Mouse (Mus musculus) bone marrow, adult 2 months (tissue): ENCODE measurements around the gene Kalrn. TPM values are rescaled to one million over a fixed set of nuclear protein-coding genes. Genes with fewer than 3 reads are reported as not detected.
A peak's percentile ranks its signal among the peaks of the same experiment; 100 is the strongest.

Experiments used
- H3K27ac ChIP-seq: fragments of 200-500 bp; 2 replicates; pipeline ENCODE4 v1.5.1; 2012; ENCODE audit warnings: low read depth, mild to moderate bottlenecking, control low read depth, inconsistent platforms, low read length; ENCODE audit not compliant: control insufficient read depth, poor library complexity, insufficient read depth
- H3K4me1 ChIP-seq: fragments of 200-500 bp; 2 replicates; pipeline ENCODE4 v1.6.1; 2011; ENCODE audit warnings: low read length; ENCODE audit not compliant: control insufficient read depth, insufficient read depth
- H3K4me3 ChIP-seq: fragments of 200-500 bp; replicated peaks from 2 replicates; pipeline ENCODE3; 2011; ENCODE audit warnings: mild to moderate bottlenecking, low read depth, low read length, control low read depth; ENCODE audit not compliant: control insufficient read depth
- CTCF ChIP-seq: fragments of 200-500 bp; IDR thresholded peaks from 2 replicates; pipeline ENCODE4 v1.5.1; 2011; ENCODE audit warnings: low read length, control low read depth; ENCODE audit not compliant: control insufficient read depth, insufficient read depth
- POLR2A ChIP-seq: fragments of 200-500 bp; IDR thresholded peaks from 2 replicates; pipeline ENCODE4 v1.6.1; 2011; ENCODE audit warnings: low read depth, mild to moderate bottlenecking, control low read depth, low read length, borderline replicate concordance; ENCODE audit not compliant: control insufficient read depth
- WGBS: fragments of 180-500 bp; shearing (Covaris S2); methylation state at CpG from one replicate; pipeline ENCODE4 v1.1.7; 2018; 5-methylcytosine and 5-hydroxymethylcytosine counted together
- polyA plus RNA-seq: library from polyadenylated mRNA; stranded (reverse); fragments of >200 nt; gene quantifications from 2 replicates; pipeline ENCODE4 v1.2.4, GENCODE M21; 2011; ENCODE audit warnings: low replicate concordance; ENCODE audit not compliant: missing spikeins, insufficient read depth, insufficient read length

The Kalrn gene
- polyA plus RNA-seq, 1 experiment, result 72.1 TPM

- WGBS, result 71% methylated on average over 3 of the region's 3 CpGs
- no peak for TF ChIP-seq POLR2A
- Histone ChIP-seq H3K4me3 (no peak overlapping the region), H3K4me1 (no peaks in the 10 kb centered on the region), H3K27ac (no peak overlapping the region)
Observed at GRCm38 (mm10) chr16:34151528-34152071, 421.7 kb downstream of the Kalrn start.

- Histone ChIP-seq H3K4me3 (no peak overlapping the region), H3K4me1 (no peaks in the 10 kb centered on the region), H3K27ac (no peak overlapping the region)
- 82% methylated on average over 8 of the region's 8 CpGs for WGBS
- TF ChIP-seq CTCF, result no peak
- no peak for TF ChIP-seq POLR2A
Observed at GRCm38 (mm10) chr16:34141670-34142069, 431.7 kb downstream of the Kalrn start.

- no peaks in the 10 kb centered on the region for H3K4me1 ChIP-seq
- 67% methylated on average over 2 of the region's 2 CpGs for WGBS
- no peak for TF ChIP-seq POLR2A
- no peak for TF ChIP-seq CTCF
- no peak overlapping the region for H3K27ac ChIP-seq
- H3K4me3 ChIP-seq, result no peak overlapping the region
Observed at GRCm38 (mm10) chr16:34135074-34135473, 438.3 kb downstream of the Kalrn start.

DNA sequence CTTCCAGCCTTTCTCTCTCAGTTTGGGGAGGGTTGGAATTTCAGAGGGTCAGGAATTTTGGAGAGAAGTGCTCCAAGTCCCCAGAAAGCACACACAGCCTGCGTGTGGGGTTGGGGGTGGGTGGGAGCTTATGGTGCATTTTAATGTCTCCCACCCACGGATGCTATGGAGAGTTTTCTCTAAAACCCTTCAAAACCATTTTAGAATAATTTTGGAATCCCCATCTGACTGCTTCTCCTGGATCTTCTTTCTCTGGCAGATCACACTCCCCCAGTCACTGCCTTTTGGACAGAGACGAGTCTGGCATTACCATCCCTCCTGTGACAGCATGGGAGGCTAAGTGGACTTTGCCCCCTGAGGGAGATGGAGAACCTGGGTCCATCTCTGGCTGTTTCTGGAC is 438.7 kb downstream of the Kalrn start:
- TF ChIP-seq POLR2A (no peak), CTCF (no peak)
- Histone ChIP-seq H3K4me3 (no peak overlapping the region), H3K27ac (no peak overlapping the region), H3K4me1 (no peaks in the 10 kb centered on the region)
- 82% methylated on average over 3 of the region's 3 CpGs for WGBS

GRCm38 (mm10) chr16:34125595-34125994 is 447.7 kb downstream of the Kalrn start:
- H3K4me3 ChIP-seq, result no peak overlapping the region
- WGBS, result 0% methylated on average over 2 of the region's 2 CpGs
- H3K4me1 ChIP-seq, result peaks cover 1% of the 10 kb centered on the region; the same call in 1 of the 2 replicates
- no peak overlapping the region for H3K27ac ChIP-seq
- TF ChIP-seq CTCF (peak; percentile 71), POLR2A (no peak)

DNA sequence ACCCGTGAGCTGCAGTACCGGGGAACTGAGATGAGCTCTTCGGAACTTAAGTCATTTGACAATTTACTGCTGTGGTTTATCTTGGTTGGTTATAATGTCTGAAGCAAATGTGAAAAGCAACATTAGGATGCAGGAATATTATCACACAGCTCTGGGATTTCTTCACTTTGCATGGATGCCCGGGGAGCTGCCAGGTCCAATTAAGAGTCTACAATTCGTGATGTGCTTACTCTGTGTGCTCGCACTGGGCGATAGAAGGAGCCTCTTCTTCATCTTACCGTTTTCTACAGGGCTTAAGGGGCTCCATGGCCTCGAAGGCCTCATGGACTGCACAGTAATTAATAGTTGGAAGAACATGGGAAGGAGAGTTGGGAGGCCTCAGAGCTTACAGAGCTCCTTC is 450.8 kb downstream of the Kalrn start:
- no peak for TF ChIP-seq POLR2A
- TF ChIP-seq CTCF, result no peak
- WGBS, result 76% methylated on average over 9 of the region's 9 CpGs
- Histone ChIP-seq H3K27ac (no peak overlapping the region), H3K4me1 (peaks cover 1% of the 10 kb centered on the region), H3K4me3 (no peak overlapping the region)

DNA sequence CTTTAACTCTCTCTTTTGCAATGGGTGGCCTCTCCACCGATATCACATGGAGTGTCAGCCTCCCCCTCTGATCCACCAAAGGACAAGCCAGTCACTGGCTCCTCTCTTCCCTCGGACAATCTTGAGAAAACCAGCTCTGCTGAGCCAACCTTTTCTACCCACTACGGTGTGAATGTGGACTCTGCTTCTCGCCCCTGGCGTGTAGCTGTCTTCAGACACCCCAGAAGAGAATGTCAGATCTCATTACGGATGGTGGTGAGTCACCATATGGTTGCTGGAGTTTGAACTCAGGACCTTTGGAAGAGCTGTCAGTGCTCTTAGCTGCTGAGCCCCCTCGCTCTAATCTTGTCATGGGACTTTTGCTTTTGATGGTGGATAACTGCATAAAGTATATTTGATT is 452.0 kb downstream of the Kalrn start:
- no peak for TF ChIP-seq CTCF
- no peak for TF ChIP-seq POLR2A
- no peak overlapping the region for H3K27ac ChIP-seq
- no peak overlapping the region for H3K4me3 ChIP-seq
- WGBS, result 48% methylated on average over 7 of the region's 7 CpGs
- H3K4me1 ChIP-seq, result peaks cover 1% of the 10 kb centered on the region

DNA sequence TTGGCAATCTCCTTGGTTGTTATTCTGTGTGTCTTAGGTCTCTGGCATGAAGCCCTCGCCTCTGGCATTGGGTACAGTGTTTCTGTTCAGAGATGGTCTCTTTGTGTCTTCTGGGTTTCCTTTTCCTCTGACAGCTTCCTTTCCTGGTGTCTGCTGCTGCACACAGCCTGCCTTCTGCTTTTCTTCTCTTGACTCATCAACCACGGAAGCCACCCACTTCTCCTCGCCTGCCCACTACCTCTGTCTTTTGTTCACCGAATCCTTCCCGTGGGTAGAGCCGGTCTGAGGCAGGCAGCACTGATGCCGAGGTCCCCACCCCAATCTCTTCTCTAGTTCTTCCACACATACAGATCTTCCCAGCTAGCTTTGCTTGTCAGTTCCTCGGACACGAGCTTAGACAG is 452.5 kb downstream of the Kalrn start:
- TF ChIP-seq POLR2A, result no peak
- no peak for TF ChIP-seq CTCF
- 3% methylated on average over 9 of the region's 9 CpGs for WGBS
- no peak overlapping the region for H3K4me3 ChIP-seq
- no peak overlapping the region for H3K27ac ChIP-seq
- peaks cover 1% of the 10 kb centered on the region; the same call in 1 of the 2 replicates for H3K4me1 ChIP-seq

- TF ChIP-seq POLR2A (no peak), CTCF (no peak)
- 66% methylated on average over 7 of the region's 7 CpGs for WGBS
- Histone ChIP-seq H3K4me3 (no peak overlapping the region), H3K27ac (no peak overlapping the region), H3K4me1 (peaks cover 1% of the 10 kb centered on the region; the same call in 1 of the 2 replicates)
Observed at GRCm38 (mm10) chr16:34119844-34120243, 453.5 kb downstream of the Kalrn start.
